Mouse (Mus musculus) midbrain, embryonic 12.5 days (tissue): ENCODE measurements around the gene Il17rc. TPM values are rescaled to one million over a fixed set of nuclear protein-coding genes. Genes with fewer than 3 reads are reported as not detected.
A peak's percentile ranks its signal among the peaks of the same experiment; 100 is the strongest.

Experiments used
- ATAC-seq: fragments of 200-750 bp; cut with Nextera tagmentation; 2 replicates; pipeline ENCODE4 v1.8.0; 2017; ENCODE audit warnings: low read depth, moderate TSS enrichment, moderate library complexity; ENCODE audit not compliant: low FRiP score
- H3K27ac ChIP-seq: fragments of 300-500 bp; sonication (generic); replicated peaks from 2 replicates; pipeline ENCODE4 v1.5.1; 2016; ENCODE audit warnings: mild to moderate bottlenecking
- H3K27me3 ChIP-seq: fragments of 300-500 bp; sonication (generic); 2 replicates; pipeline ENCODE4 v1.6.1; 2016; ENCODE audit warnings: mild to moderate bottlenecking
- H3K36me3 ChIP-seq: fragments of 300-500 bp; sonication (generic); 2 replicates; pipeline ENCODE4 v1.6.1; 2016
- H3K4me1 ChIP-seq: fragments of 300-500 bp; sonication (generic); 2 replicates; pipeline ENCODE4 v1.6.1; 2016
- H3K4me2 ChIP-seq: fragments of 300-500 bp; sonication (generic); replicated peaks from 2 replicates; pipeline ENCODE4 v1.6.1; 2016; ENCODE audit warnings: mild to moderate bottlenecking, moderate library complexity
- H3K4me3 ChIP-seq: fragments of 300-500 bp; sonication (generic); 2 replicates; pipeline ENCODE4 v1.5.1; 2016; ENCODE audit warnings: mild to moderate bottlenecking
- H3K9ac ChIP-seq: fragments of 300-500 bp; sonication (generic); replicated peaks from 2 replicates; pipeline ENCODE4 v1.6.1; 2016; ENCODE audit warnings: mild to moderate bottlenecking, moderate library complexity
- H3K9me3 ChIP-seq: fragments of 300-500 bp; sonication (generic); 2 replicates; pipeline ENCODE4 v1.6.1; 2016; ENCODE audit warnings: mild to moderate bottlenecking
- WGBS: fragments of 180-500 bp; shearing (Covaris S2); methylation state at CpG from one replicate; pipeline ENCODE4 v1.1.7; 2016; 5-methylcytosine and 5-hydroxymethylcytosine counted together
- polyA plus RNA-seq: library from polyadenylated mRNA; unstranded; fragments of >200 nt; fragmentation: Nextera tagmentation; extraction: Ambion mirVana; gene quantifications from 2 replicates; pipeline ENCODE4 v1.2.1, GENCODE M21; 2016

The Il17rc gene
- polyA plus RNA-seq, 1 experiment from 2014 or later: 6.3 TPM

- no peak within 1 kb of the TSS for H3K9ac ChIP-seq
- no peaks in the 10 kb centered on the region for H3K36me3 ChIP-seq
- H3K4me1 ChIP-seq: no peaks in the 10 kb centered on the region
- ATAC-seq: no peak
- H3K27ac ChIP-seq: no peak within 1 kb of the TSS
- no peaks in the 10 kb centered on the region for H3K9me3 ChIP-seq
- H3K27me3 ChIP-seq: peaks cover 7% of the 10 kb centered on the region; the same call in 1 of the 2 replicates
- WGBS: 79% methylated on average over 10 of the region's 10 CpGs
- no peak within 1 kb of the TSS for H3K4me3 ChIP-seq
- no peak within 1 kb of the TSS for H3K4me2 ChIP-seq
Measured at GRCm38 (mm10) chr6:113457952-113458534, 13.2 kb upstream of the Il17rc start, which contains the start of gene Il17re. Gene Il17re (plus strand): TSS chr6:113458484.

DNA sequence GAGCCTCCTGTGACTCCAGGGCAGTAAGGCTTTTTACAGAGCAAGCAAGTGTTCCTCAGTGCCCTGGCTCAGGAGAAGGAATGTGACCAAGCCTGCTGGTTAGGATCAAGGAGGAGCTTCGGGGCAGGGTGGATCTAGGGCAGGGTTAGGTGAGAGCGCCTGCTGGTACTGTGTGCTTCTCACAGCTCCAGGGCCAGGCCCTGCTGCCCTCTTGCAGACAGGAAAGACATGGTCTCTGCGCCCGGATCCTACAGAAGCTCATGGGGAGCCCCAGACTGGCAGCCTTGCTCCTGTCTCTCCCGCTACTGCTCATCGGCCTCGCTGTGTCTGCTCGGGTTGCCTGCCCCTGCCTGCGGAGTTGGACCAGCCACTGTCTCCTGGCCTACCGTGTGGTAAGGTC lies 12.6 kb upstream of the Il17rc start:
- ATAC-seq: no peak
- no peak overlapping the region for H3K4me2 ChIP-seq
- WGBS: 72% methylated on average over 10 of the region's 10 CpGs
- H3K9ac ChIP-seq: no peak overlapping the region
- no peaks in the 10 kb centered on the region for H3K36me3 ChIP-seq
- H3K4me1 ChIP-seq: no peaks in the 10 kb centered on the region
- peaks cover 7% of the 10 kb centered on the region; the same call in 1 of the 2 replicates for H3K27me3 ChIP-seq
- H3K4me3 ChIP-seq: no peak overlapping the region
- no peak overlapping the region for H3K27ac ChIP-seq
- H3K9me3 ChIP-seq: no peaks in the 10 kb centered on the region

DNA sequence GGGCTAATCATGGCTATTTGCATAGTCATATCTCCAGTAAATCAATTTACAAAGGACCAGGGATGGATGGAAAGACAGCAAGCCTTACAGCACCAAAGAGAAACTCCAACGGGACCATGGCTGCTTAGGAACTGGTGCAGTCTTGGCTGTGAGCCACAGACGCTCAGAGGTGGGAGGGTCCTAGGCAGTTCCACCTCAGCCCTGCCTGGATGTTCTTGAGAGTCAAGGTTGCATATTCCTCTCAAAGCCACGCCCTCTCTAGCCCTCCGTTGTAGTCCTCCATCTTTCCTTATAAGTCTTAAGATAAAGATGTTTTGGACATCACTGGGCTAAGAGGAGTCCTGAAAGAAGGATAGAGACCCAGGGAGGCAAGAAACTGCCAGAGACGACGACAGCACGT lies 7.2 kb upstream of the Il17rc start:
- Histone ChIP-seq H3K4me1 (0 out of 2 replicates have a peak, but pooled peaks cover 2% of the 10 kb centered on the region), H3K9ac (no peak overlapping the region), H3K4me3 (no peak overlapping the region), H3K27me3 (peaks cover 18% of the 10 kb centered on the region), H3K27ac (no peak overlapping the region), H3K9me3 (no peaks in the 10 kb centered on the region), H3K36me3 (no peaks in the 10 kb centered on the region), H3K4me2 (no peak overlapping the region)
- no peak for ATAC-seq
- WGBS: 72% methylated on average over 7 of the region's 7 CpGs

DNA sequence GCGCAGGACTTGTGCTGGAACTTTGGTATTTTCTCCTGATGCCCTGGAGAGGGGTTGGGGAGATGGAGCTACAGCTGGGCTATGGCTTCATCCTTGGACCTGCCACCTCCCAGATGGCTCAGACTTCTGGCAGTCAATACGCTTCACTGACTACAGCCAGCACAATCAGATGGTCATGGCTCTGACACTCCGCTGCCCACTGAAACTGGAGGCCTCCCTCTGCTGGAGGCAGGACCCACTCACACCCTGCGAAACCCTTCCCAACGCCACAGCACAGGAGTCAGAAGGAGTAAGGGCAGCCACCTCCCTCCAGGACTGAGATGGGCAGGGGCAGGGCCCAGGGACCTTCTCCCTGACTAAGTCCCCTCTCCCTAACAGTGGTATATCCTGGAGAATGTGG lies 5.6 kb upstream of the Il17rc start:
- Histone ChIP-seq H3K4me3 (no peak overlapping the region), H3K36me3 (no peaks in the 10 kb centered on the region), H3K9me3 (no peaks in the 10 kb centered on the region), H3K9ac (no peak overlapping the region), H3K4me1 (peaks cover 10% of the 10 kb centered on the region), H3K27me3 (peaks cover 34% of the 10 kb centered on the region), H3K27ac (no peak overlapping the region), H3K4me2 (no peak overlapping the region)
- no peak for ATAC-seq
- WGBS: 65% methylated on average over 5 of the region's 5 CpGs

DNA sequence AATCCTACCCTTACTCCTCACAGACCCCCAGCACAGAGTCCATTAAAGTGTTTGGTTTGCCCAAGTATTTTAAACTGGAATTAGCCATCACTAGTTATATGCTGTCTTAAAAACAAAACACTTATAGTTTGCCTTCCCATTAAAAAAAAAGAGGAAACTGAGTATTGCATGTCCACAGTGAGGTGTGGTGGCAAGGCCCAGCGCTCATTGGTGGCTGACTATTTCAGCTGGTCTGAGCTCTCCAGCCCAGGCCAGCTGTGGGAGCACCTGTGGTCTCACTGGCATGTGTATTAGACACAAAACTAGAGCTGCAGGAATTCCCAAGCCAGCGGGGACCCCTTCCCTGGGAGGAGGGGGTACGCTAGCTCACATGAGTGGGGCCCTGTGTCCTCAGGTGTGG lies 2.7 kb upstream of the Il17rc start:
- Histone ChIP-seq H3K9ac (no peak overlapping the region), H3K27me3 (peaks cover 55% of the 10 kb centered on the region), H3K4me2 (no peak overlapping the region), H3K36me3 (no peaks in the 10 kb centered on the region), H3K27ac (no peak overlapping the region), H3K4me1 (peaks cover 10% of the 10 kb centered on the region), H3K4me3 (no peak overlapping the region), H3K9me3 (no peaks in the 10 kb centered on the region)
- no peak for ATAC-seq
- WGBS: 55% methylated on average over 3 of the region's 3 CpGs

DNA sequence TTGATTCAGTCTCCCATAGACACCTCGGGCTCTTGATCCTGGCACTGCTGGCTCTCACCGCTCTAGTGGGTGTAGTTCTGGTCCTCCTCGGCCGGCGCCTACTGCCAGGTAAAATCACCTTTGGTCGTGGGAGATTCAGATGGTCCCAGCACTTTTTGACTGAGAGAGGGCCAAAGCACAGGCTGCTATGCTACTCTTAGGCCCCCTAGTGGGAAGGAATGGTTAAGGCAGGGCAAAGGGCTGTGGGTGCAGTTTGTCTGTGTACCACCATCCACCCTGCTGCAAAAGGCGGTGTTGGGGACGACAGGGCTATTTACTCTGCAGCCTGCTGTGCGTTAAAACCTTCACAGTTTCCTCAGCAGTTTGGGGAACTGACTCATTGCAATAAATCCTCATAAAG lies 2.2 kb upstream of the Il17rc start:
- peak; percentile 74 for ATAC-seq
- Histone ChIP-seq H3K9me3 (no peaks in the 10 kb centered on the region), H3K27me3 (peaks cover 58% of the 10 kb centered on the region), H3K27ac (no peak overlapping the region), H3K36me3 (no peaks in the 10 kb centered on the region), H3K4me1 (peaks cover 10% of the 10 kb centered on the region), H3K9ac (no peak overlapping the region), H3K4me3 (peak overlapping the region; percentile 38), H3K4me2 (peak overlapping the region; percentile 61)
- WGBS: 11% methylated on average over 9 of the region's 9 CpGs

- Histone ChIP-seq H3K4me2 (peak overlapping the region; percentile 61), H3K4me3 (peak overlapping the region; percentile 38), H3K27me3 (peaks cover 62% of the 10 kb centered on the region), H3K9ac (peak overlapping the region; percentile 31), H3K27ac (no peak overlapping the region), H3K36me3 (no peaks in the 10 kb centered on the region), H3K4me1 (peaks cover 10% of the 10 kb centered on the region), H3K9me3 (no peaks in the 10 kb centered on the region)
- peak; percentile 75 for ATAC-seq
- WGBS: 2% methylated on average over 31 of the region's 31 CpGs
Measured at GRCm38 (mm10) chr6:113469432-113469831, 1.8 kb upstream of the Il17rc start.

GRCm38 (mm10) chr6:113472061-113472460 lies 834 bp downstream of the Il17rc start:
- no peak overlapping the region for H3K27ac ChIP-seq
- H3K4me1 ChIP-seq: peaks cover 10% of the 10 kb centered on the region
- H3K36me3 ChIP-seq: no peaks in the 10 kb centered on the region
- no peak overlapping the region for H3K4me2 ChIP-seq
- H3K9me3 ChIP-seq: no peaks in the 10 kb centered on the region
- H3K27me3 ChIP-seq: peaks cover 65% of the 10 kb centered on the region
- no peak for ATAC-seq
- H3K9ac ChIP-seq: 0 out of 2 replicates have a peak overlapping the region, but pooled peaks have one; percentile 20
- no peak overlapping the region for H3K4me3 ChIP-seq
- 59% methylated on average over 10 of the region's 10 CpGs for WGBS

GRCm38 (mm10) chr6:113473246-113473645 lies 2.0 kb downstream of the Il17rc start:
- peaks cover 61% of the 10 kb centered on the region for H3K27me3 ChIP-seq
- H3K4me2 ChIP-seq: no peak overlapping the region
- no peak overlapping the region for H3K9ac ChIP-seq
- H3K27ac ChIP-seq: no peak overlapping the region
- no peaks in the 10 kb centered on the region for H3K9me3 ChIP-seq
- no peaks in the 10 kb centered on the region for H3K36me3 ChIP-seq
- 89% methylated on average over 2 of the region's 2 CpGs for WGBS
- peaks cover 10% of the 10 kb centered on the region for H3K4me1 ChIP-seq
- H3K4me3 ChIP-seq: no peak overlapping the region
- no peak for ATAC-seq

- no peak overlapping the region for H3K4me2 ChIP-seq
- no peaks in the 10 kb centered on the region for H3K36me3 ChIP-seq
- no peak overlapping the region for H3K4me3 ChIP-seq
- no peaks in the 10 kb centered on the region for H3K9me3 ChIP-seq
- no peak overlapping the region for H3K27ac ChIP-seq
- peaks cover 60% of the 10 kb centered on the region for H3K27me3 ChIP-seq
- 83% methylated on average over 6 of the region's 6 CpGs for whole genome bisulfite sequencing
- H3K9ac ChIP-seq: no peak overlapping the region
- no peak for ATAC-seq
- peaks cover 10% of the 10 kb centered on the region for H3K4me1 ChIP-seq
Measured at GRCm38 (mm10) chr6:113473715-113474114, 2.5 kb downstream of the Il17rc start.

DNA sequence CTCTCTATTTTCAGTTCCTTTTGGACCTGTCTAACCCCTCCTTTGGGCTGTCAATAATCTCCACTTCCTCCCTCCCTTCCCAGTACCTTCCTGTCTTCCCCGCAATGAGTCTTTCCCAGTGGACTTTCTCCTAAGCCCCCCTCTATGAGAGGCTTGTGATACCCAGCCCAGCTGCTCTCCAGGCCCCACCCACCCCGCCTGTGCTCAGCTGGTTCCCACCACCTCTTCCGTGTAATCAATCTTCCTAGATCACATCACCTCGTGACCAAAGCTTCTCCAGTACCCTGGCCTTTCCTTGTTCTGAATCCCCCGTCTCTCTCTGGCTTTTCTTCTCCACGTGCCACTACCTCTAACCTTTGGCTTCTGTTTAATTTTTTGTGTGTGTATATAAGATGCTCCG lies 6.1 kb downstream of the Il17rc start:
- 57% methylated on average over 7 of the region's 7 CpGs for WGBS
- H3K4me2 ChIP-seq: no peak overlapping the region

DNA sequence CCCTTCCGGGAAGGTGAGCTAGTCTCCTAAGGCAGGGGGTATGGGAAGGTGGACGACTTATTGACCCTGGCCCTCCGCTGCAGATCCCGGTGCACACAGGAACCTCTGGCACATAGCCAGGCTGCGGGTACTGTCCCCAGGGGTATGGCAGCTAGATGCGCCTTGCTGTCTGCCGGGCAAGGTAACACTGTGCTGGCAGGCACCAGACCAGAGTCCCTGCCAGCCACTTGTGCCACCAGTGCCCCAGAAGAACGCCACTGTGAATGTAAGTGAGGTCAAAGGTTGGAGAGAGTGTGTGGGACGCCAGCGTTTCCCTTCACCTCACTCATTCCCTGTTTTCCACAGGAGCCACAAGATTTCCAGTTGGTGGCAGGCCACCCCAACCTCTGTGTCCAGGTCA lies 7.7 kb downstream of the Il17rc start:
- H3K4me3 ChIP-seq: no peak overlapping the region
- no peaks in the 10 kb centered on the region for H3K36me3 ChIP-seq
- H3K9me3 ChIP-seq: no peaks in the 10 kb centered on the region
- WGBS: 85% methylated on average over 10 of the region's 10 CpGs
- H3K4me2 ChIP-seq: no peak overlapping the region
- peaks cover 50% of the 10 kb centered on the region for H3K27me3 ChIP-seq
- no peak overlapping the region for H3K27ac ChIP-seq
- H3K4me1 ChIP-seq: peaks cover 18% of the 10 kb centered on the region
- no peak overlapping the region for H3K9ac ChIP-seq
- no peak for ATAC-seq

More for the DNA sequence above, 6.1 kb downstream of the Il17rc start:
- no peak overlapping the region for H3K9ac ChIP-seq
- no peak overlapping the region for H3K27ac ChIP-seq
- H3K4me3 ChIP-seq: no peak overlapping the region
- H3K9me3 ChIP-seq: no peaks in the 10 kb centered on the region
- H3K36me3 ChIP-seq: no peaks in the 10 kb centered on the region
- H3K4me1 ChIP-seq: peaks cover 9% of the 10 kb centered on the region
- peak; percentile 42; the same call in 1 of the 2 replicates for ATAC-seq
- peaks cover 55% of the 10 kb centered on the region for H3K27me3 ChIP-seq
